Mouse (Mus musculus) kidney, embryonic 16.5 days (tissue): ENCODE measurements at regions not wholly inside any gene's neighbourhood (a gene's known extent, or its start where the extent isn't known, plus 50 kb on each side); places are given as distances from the start of the nearest gene placed in this dataset.

Experiments used
- ATAC-seq: fragments of 200-750 bp; cut with Nextera tagmentation; 2 replicates; pipeline ENCODE4 v1.8.0; 2017; ENCODE audit warnings: moderate TSS enrichment; ENCODE audit not compliant: low FRiP score, low TSS enrichment
- H3K27ac ChIP-seq: fragments of 300-500 bp; sonication (generic); 2 replicates; pipeline ENCODE4 v1.5.1; 2014; ENCODE audit warnings: low read length
- H3K27me3 ChIP-seq: fragments of 300-500 bp; sonication (generic); 2 replicates; pipeline ENCODE4 v1.6.1; 2014; ENCODE audit warnings: low read length, control low read depth, mixed read lengths; ENCODE audit not compliant: insufficient read depth
- H3K36me3 ChIP-seq: fragments of 300-500 bp; sonication (generic); 2 replicates; pipeline ENCODE4 v1.6.1; 2014; ENCODE audit warnings: low read length, control low read depth, mixed read lengths; ENCODE audit not compliant: insufficient read depth
- H3K4me1 ChIP-seq: fragments of 300-500 bp; sonication (generic); 2 replicates; pipeline ENCODE4 v1.6.1; 2014; ENCODE audit warnings: low read length, control low read depth, mixed read lengths; ENCODE audit not compliant: insufficient read depth
- H3K4me2 ChIP-seq: fragments of 300-500 bp; sonication (generic); replicated peaks from 2 replicates; pipeline ENCODE4 v1.6.1; 2014; ENCODE audit warnings: low read depth, low read length
- H3K4me3 ChIP-seq: fragments of 300-500 bp; sonication (generic); 2 replicates; pipeline ENCODE4 v1.5.1; 2014; ENCODE audit warnings: mild to moderate bottlenecking, low read length
- H3K9ac ChIP-seq: fragments of 300-500 bp; sonication (generic); replicated peaks from 2 replicates; pipeline ENCODE4 v1.6.1; 2014; ENCODE audit warnings: low read length
- H3K9me3 ChIP-seq: fragments of 300-500 bp; sonication (generic); 2 replicates; pipeline ENCODE4 v1.6.1; 2016; ENCODE audit warnings: low read length, control low read depth
- WGBS: fragments of 180-500 bp; shearing (Covaris S2); extraction: QIAGEN DNeasy Blood & Tissue Kit; methylation state at CpG from one replicate; pipeline ENCODE4 v1.1.7; 2014; 5-methylcytosine and 5-hydroxymethylcytosine counted together

GRCm38 (mm10) chr19:59837628-59838027 is 105.8 kb downstream of the Rab11fip2 start:
- H3K27me3 ChIP-seq = no peaks in the 10 kb centered on the region
- no peak for ATAC-seq

GRCm38 (mm10) chr19:59844270-59844669 is 99.2 kb downstream of the Rab11fip2 start:
- Histone ChIP-seq H3K27me3 (no peaks in the 10 kb centered on the region), H3K36me3 (no peaks in the 10 kb centered on the region), H3K27ac (no peak overlapping the region), H3K4me1 (no peaks in the 10 kb centered on the region), H3K4me2 (no peak overlapping the region), H3K4me3 (no peak overlapping the region), H3K9me3 (no peaks in the 10 kb centered on the region), H3K9ac (no peak overlapping the region)
- no peak for ATAC-seq
- WGBS = 82% methylated on average over 3 of the region's 3 CpGs

More at GRCm38 (mm10) chr19:59837628-59838027, 105.8 kb downstream of the Rab11fip2 start:
- Histone ChIP-seq H3K4me3 (no peak overlapping the region), H3K27ac (no peak overlapping the region), H3K36me3 (no peaks in the 10 kb centered on the region), H3K4me1 (no peaks in the 10 kb centered on the region), H3K9ac (no peak overlapping the region), H3K9me3 (no peaks in the 10 kb centered on the region), H3K4me2 (no peak overlapping the region)
- 54% methylated on average over 6 of the region's 6 CpGs for WGBS

GRCm38 (mm10) chr19:59846807-59847206 is 96.6 kb downstream of the Rab11fip2 start:
- no peaks in the 10 kb centered on the region for H3K4me1 ChIP-seq
- no peaks in the 10 kb centered on the region for H3K27me3 ChIP-seq
- no peaks in the 10 kb centered on the region for H3K36me3 ChIP-seq
- H3K9me3 ChIP-seq = no peaks in the 10 kb centered on the region
- no peak overlapping the region for H3K4me3 ChIP-seq
- H3K27ac ChIP-seq = no peak overlapping the region
- no peak for ATAC-seq
- H3K9ac ChIP-seq = no peak overlapping the region
- no peak overlapping the region for H3K4me2 ChIP-seq
- WGBS = 93% methylated on average over 1 of the region's 1 CpGs

- no peak overlapping the region for H3K27ac ChIP-seq
- no peak overlapping the region for H3K4me3 ChIP-seq
- H3K36me3 ChIP-seq = no peaks in the 10 kb centered on the region
- ATAC-seq = no peak
- no peaks in the 10 kb centered on the region for H3K9me3 ChIP-seq
- 44% methylated on average over 5 of the region's 5 CpGs for WGBS
- 0 out of 2 replicates have a peak, but pooled peaks cover 5% of the 10 kb centered on the region for H3K4me1 ChIP-seq
- H3K4me2 ChIP-seq = no peak overlapping the region
- H3K27me3 ChIP-seq = no peaks in the 10 kb centered on the region
- H3K9ac ChIP-seq = no peak overlapping the region
Observed at GRCm38 (mm10) chr19:59850696-59851095, 92.8 kb downstream of the Rab11fip2 start.

- no peak for ATAC-seq
- WGBS = 14% methylated on average over 1 of the region's 1 CpGs
Observed at GRCm38 (mm10) chr19:59852011-59852738, 91.3 kb downstream of the Rab11fip2 start.

More at GRCm38 (mm10) chr19:59852011-59852738, 91.3 kb downstream of the Rab11fip2 start:
- no peaks in the 10 kb centered on the region for H3K36me3 ChIP-seq
- H3K4me3 ChIP-seq = no peak overlapping the region
- H3K9me3 ChIP-seq = no peaks in the 10 kb centered on the region
- H3K4me2 ChIP-seq = no peak overlapping the region
- H3K9ac ChIP-seq = no peak overlapping the region
- no peaks in the 10 kb centered on the region for H3K27me3 ChIP-seq
- H3K4me1 ChIP-seq = 0 out of 2 replicates have a peak, but pooled peaks cover 5% of the 10 kb centered on the region
- H3K27ac ChIP-seq = no peak overlapping the region
